Mouse (Mus musculus) cerebellum, postnatal 25 days (tissue): Measurements from ENCODE around the gene Cox5a.

Experiments
- DNase-seq, 2 experiments: peaks; one replicate each; pipeline ENCODE4 v3.0.0; 2021; ENCODE audit warnings: mixed read lengths in 2 of 2

Cox5a gene

GRCm38 (mm10) chr9:57521056-57521911 is at the start of gene Cox5a:
Cox5a (plus strand) TSS chr9:57521274.
- peak; percentile 98 to 99 for DNase-seq

GRCm38 (mm10) chr9:57485774-57486173 is 35.3 kb upstream of the Cox5a start:
- DNase-seq, result peak; percentile 80 to 89

GRCm38 (mm10) chr9:57487807-57488206 is 33.3 kb upstream of the Cox5a start:
- no peak for DNase-seq

GRCm38 (mm10) chr9:57493532-57493931 is 27.5 kb upstream of the Cox5a start:
- DNase-seq, result no peak

- no peak for DNase-seq
Observed at GRCm38 (mm10) chr9:57494970-57495369, 26.1 kb upstream of the Cox5a start.

GRCm38 (mm10) chr9:57497236-57497635 is 23.8 kb upstream of the Cox5a start:
- DNase-seq, result no peak

- DNase-seq, result no peak
Observed at GRCm38 (mm10) chr9:57498536-57498935, 22.5 kb upstream of the Cox5a start.

GRCm38 (mm10) chr9:57501452-57501851 is 19.6 kb upstream of the Cox5a start:
- no peak for DNase-seq

GRCm38 (mm10) chr9:57501861-57502260 is 19.2 kb upstream of the Cox5a start:
- no peak for DNase-seq

- DNase-seq, result no peak
Observed at GRCm38 (mm10) chr9:57502911-57503621, 18.0 kb upstream of the Cox5a start.

- peak; percentile 28 to 42 for DNase-seq
Observed at GRCm38 (mm10) chr9:57503622-57504380, 17.3 kb upstream of the Cox5a start, which contains the start of gene Rpp25. Rpp25 (plus strand) TSS chr9:57504026.

- peak; percentile 56 to 75 for DNase-seq
Observed at GRCm38 (mm10) chr9:57504381-57504700, 16.7 kb upstream of the Cox5a start.

GRCm38 (mm10) chr9:57504891-57505290 is 16.2 kb upstream of the Cox5a start:
- no peak for DNase-seq

- DNase-seq, result no peak
Observed at GRCm38 (mm10) chr9:57505700-57506099, 15.4 kb upstream of the Cox5a start.

- no peak for DNase-seq
Observed at GRCm38 (mm10) chr9:57510577-57510976, 10.5 kb upstream of the Cox5a start.

- DNase-seq, result peak; percentile 72 to 84
Observed at GRCm38 (mm10) chr9:57517113-57517512, 4.0 kb upstream of the Cox5a start.

GRCm38 (mm10) chr9:57520375-57521055 is 559 bp upstream of the Cox5a start:
- DNase-seq, result no peak

- DNase-seq, result no peak
Observed at GRCm38 (mm10) chr9:57522114-57522860, 1.2 kb downstream of the Cox5a start.

- no peak for DNase-seq
Observed at GRCm38 (mm10) chr9:57522861-57523246, 1.8 kb downstream of the Cox5a start.

GRCm38 (mm10) chr9:57523754-57524153 is 2.7 kb downstream of the Cox5a start:
- DNase-seq, result no peak

GRCm38 (mm10) chr9:57524439-57524838 is 3.4 kb downstream of the Cox5a start:
- no peak for DNase-seq

- DNase-seq, result no peak
Observed at GRCm38 (mm10) chr9:57525516-57525915, 4.4 kb downstream of the Cox5a start.
